8 mouse cellular contexts compared by ENCODE assay signal in the genomic region with DNA sequence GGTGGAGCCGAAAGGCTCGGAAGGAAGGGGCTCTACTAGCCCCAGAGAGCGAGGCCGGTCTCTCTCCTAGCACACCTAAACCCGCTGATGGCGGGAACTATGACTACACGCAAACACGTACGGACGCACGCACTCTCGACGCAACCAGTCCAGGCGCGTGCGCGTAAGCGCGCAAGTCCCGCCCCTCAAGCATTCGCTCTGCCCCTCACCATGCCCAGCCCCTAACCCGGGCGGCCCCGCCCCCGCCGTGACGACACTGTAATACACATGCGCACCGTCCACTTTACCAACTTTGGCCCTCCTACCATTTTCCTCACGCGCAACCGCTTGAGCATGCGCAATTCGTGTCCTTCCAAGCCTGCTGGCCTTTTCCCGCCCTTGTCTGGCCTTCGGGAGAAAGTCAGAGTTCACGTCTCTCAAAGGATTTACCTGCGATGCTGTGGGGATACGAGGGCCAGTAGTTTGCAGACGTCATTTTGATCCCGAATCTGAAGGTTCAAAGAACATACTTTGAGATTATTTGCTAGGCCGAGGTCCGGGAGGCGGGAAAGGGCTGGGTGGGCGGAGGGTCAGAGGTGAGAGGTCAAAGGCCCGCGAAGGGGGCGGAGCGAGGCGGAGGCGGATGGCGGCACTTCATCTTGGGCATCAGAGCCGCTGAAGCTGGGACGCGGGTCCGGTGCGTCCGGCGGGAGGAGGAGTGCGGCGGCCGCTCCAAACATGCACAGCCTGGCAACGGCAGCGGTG. TPM values are rescaled to one million over a fixed set of nuclear protein-coding genes. Genes with fewer than 3 reads are reported as not detected.
DNase-seq lines count a peak whose midpoint lies in the region; ATAC-seq and TF ChIP-seq lines count a peak whose summit lies in the region.

A gene (plus strand): TSS at position 338 of the 744 bp plus-strand sequence.

- under 1% methylated on average over 51 of the region's 64 CpGs for WGBS in embryonic facial prominence, embryonic 14.5 days
- WGBS in heart, adult 2 months, result under 1% methylated on average over 63 of the region's 64 CpGs
- WGBS in limb, embryonic 13.5 days, result under 1% methylated on average over 64 of the region's 64 CpGs
- WGBS in midbrain, embryonic 16.5 days, result under 1% methylated on average over 61 of the region's 64 CpGs

- peaks cover 10% of the 10 kb centered on the region; the same call in 1 of the 2 replicates for H3K36me3 ChIP-seq in embryonic facial prominence, embryonic 14.5 days (ENCODE audit: control insufficient read depth, insufficient read depth, low read length)
- H3K36me3 ChIP-seq in heart, adult 2 months (ENCODE audit: control insufficient read depth, insufficient read depth, low read length), result peaks cover 12% of the 10 kb centered on the region; the same call in 1 of the 2 replicates
- H3K36me3 ChIP-seq in limb, embryonic 13.5 days, result no peaks in the 10 kb centered on the region
- no peaks in the 10 kb centered on the region for H3K36me3 ChIP-seq in midbrain, embryonic 16.5 days (ENCODE audit: control insufficient read depth, insufficient read depth, low read length)

- peak; percentile 99 for ATAC-seq in embryonic facial prominence, embryonic 14.5 days (ENCODE audit: low read depth)
- ATAC-seq in limb, embryonic 13.5 days (ENCODE audit: low FRiP score, low read depth), result peak; percentile 100
- peak; percentile 99 for ATAC-seq in midbrain, embryonic 16.5 days

- TF ChIP-seq CTCF in heart, adult 2 months (IDR thresholded peaks at IDR 0.05), result no peak

- no peaks in the 10 kb centered on the region; the same call in 1 of the 2 replicates for H3K79me2 ChIP-seq in heart, adult 2 months (replicated peaks; ENCODE audit: control insufficient read depth, insufficient read depth, low read length)

- peaks cover 19% of the 10 kb centered on the region for H3K4me1 ChIP-seq in embryonic facial prominence, embryonic 14.5 days (ENCODE audit: control insufficient read depth, insufficient read depth, low read length)
- H3K4me1 ChIP-seq in heart, adult 2 months (ENCODE audit: control insufficient read depth, insufficient read depth, low read length), result peaks cover 1% of the 10 kb centered on the region
- H3K4me1 ChIP-seq in limb, embryonic 13.5 days, result peaks cover 33% of the 10 kb centered on the region
- peaks cover 36% of the 10 kb centered on the region for H3K4me1 ChIP-seq in midbrain, embryonic 16.5 days (ENCODE audit: control insufficient read depth, insufficient read depth, low read length)

- TF ChIP-seq POLR2A in heart, adult 2 months (IDR thresholded peaks at IDR 0.05; ENCODE audit: insufficient read depth, low read depth, low read length), result peak; percentile 84

- peak within 1 kb of the TSS; percentile 91 for H3K27ac ChIP-seq in embryonic facial prominence, embryonic 14.5 days (replicated peaks; ENCODE audit: low read depth, low read length)
- peak within 1 kb of the TSS; percentile 93 for H3K27ac ChIP-seq in heart, adult 2 months
- H3K27ac ChIP-seq in limb, embryonic 13.5 days, result peak within 1 kb of the TSS; percentile 92
- H3K27ac ChIP-seq in midbrain, embryonic 16.5 days (ENCODE audit: low read length), result peak within 1 kb of the TSS; percentile 76

- DNase-seq in 3T3-L1 (ENCODE audit: low read depth, low spot score), result peak; percentile 98
- DNase-seq in adrenal gland, postnatal 4 days (ENCODE audit: low spot score in 2 of 2), result peak; percentile 100
- peak; percentile 99 for DNase-seq in embryonic facial prominence, embryonic 14.5 days (ENCODE audit: low spot score)
- peak; percentile 100 for DNase-seq in heart, adult 2 months
- peak; percentile 100 for DNase-seq in kidney, adult 8-10 months
- DNase-seq in spleen, postnatal 10 days (ENCODE audit: low spot score in 2 of 2), result peak; percentile 100

- TF ChIP-seq EP300 in heart, adult 2 months (IDR thresholded peaks at IDR 0.05; ENCODE audit: insufficient read depth, low read depth, low read length), result peak; percentile 18; the same call in 1 of the 2 replicates

- peak within 1 kb of the TSS; percentile 96 for H3K9ac ChIP-seq in embryonic facial prominence, embryonic 14.5 days (ENCODE audit: low read depth, low read length)
- H3K9ac ChIP-seq in heart, adult 2 months (ENCODE audit: low read depth, low read length), result peak within 1 kb of the TSS; percentile 88
- peak within 1 kb of the TSS; percentile 96 for H3K9ac ChIP-seq in limb, embryonic 13.5 days
- H3K9ac ChIP-seq in midbrain, embryonic 16.5 days (ENCODE audit: low read depth, low read length), result peak within 1 kb of the TSS; percentile 85

- H3K4me2 ChIP-seq in embryonic facial prominence, embryonic 14.5 days (ENCODE audit: low read depth, low read length), result peak within 1 kb of the TSS; percentile 78
- H3K4me2 ChIP-seq in limb, embryonic 13.5 days (replicated peaks), result peak within 1 kb of the TSS; percentile 84
- peak within 1 kb of the TSS; percentile 92 for H3K4me2 ChIP-seq in midbrain, embryonic 16.5 days (ENCODE audit: low read length)

- H3K9me3 ChIP-seq in embryonic facial prominence, embryonic 14.5 days (ENCODE audit: control insufficient read depth, low read length), result no peaks in the 10 kb centered on the region
- H3K9me3 ChIP-seq in limb, embryonic 13.5 days, result no peaks in the 10 kb centered on the region
- H3K9me3 ChIP-seq in midbrain, embryonic 16.5 days (replicated peaks; ENCODE audit: control insufficient read depth, low read length, poor library complexity, severe bottlenecking), result no peaks in the 10 kb centered on the region

- no peaks in the 10 kb centered on the region for H3K27me3 ChIP-seq in embryonic facial prominence, embryonic 14.5 days (replicated peaks; ENCODE audit: control insufficient read depth, insufficient read depth, low read length)
- no peaks in the 10 kb centered on the region for H3K27me3 ChIP-seq in heart, adult 2 months (ENCODE audit: control insufficient read depth, insufficient read depth, low read length)
- H3K27me3 ChIP-seq in limb, embryonic 13.5 days, result no peaks in the 10 kb centered on the region
- H3K27me3 ChIP-seq in midbrain, embryonic 16.5 days (ENCODE audit: control insufficient read depth, insufficient read depth, low read depth, low read length), result no peaks in the 10 kb centered on the region

- peak within 1 kb of the TSS; percentile 94 for H3K4me3 ChIP-seq in embryonic facial prominence, embryonic 14.5 days (ENCODE audit: low read depth, low read length)
- H3K4me3 ChIP-seq in heart, adult 2 months, result peak within 1 kb of the TSS; percentile 91
- peak within 1 kb of the TSS; percentile 87 for H3K4me3 ChIP-seq in limb, embryonic 13.5 days
- H3K4me3 ChIP-seq in midbrain, embryonic 16.5 days (ENCODE audit: low read depth, low read length), result peak within 1 kb of the TSS; percentile 69

- intact Hi-C loops in heart, adult 2 months (cut with DNase I), result loop anchor here (5.0 to 10.0 kb wide), 3 partner anchors 81 to 219 kb away; a partner anchor contains a TSS

RNA-seq across cellular contexts. Expression of the gene that starts here (rescaled TPM):
- total RNA-seq in adrenal gland, postnatal 4 days (2021), result 10 to 100 TPM; 43.9 to 44.4 TPM
- 56.4 and 62.5 TPM in 2 replicates for polyA plus RNA-seq in embryonic facial prominence, embryonic 14.5 days (2014; fragmentation: Nextera tagmentation; extraction: Ambion mirVana)
- 10 to 100 TPM; 11.8 to 12.6 TPM for total RNA-seq in heart, adult 2 months (2021)
- 10.0 and 18.3 TPM in 2 replicates for polyA plus RNA-seq in heart, adult 2 months (2012; rRNA removed)
- polyA plus RNA-seq in limb, embryonic 13.5 days (2015; fragmentation: Nextera tagmentation; extraction: Ambion mirVana), result 69.4 and 70.5 TPM in 2 replicates
- polyA plus RNA-seq in midbrain, embryonic 16.5 days (2015; fragmentation: Nextera tagmentation; extraction: Ambion mirVana), result 47.7 and 48.9 TPM in 2 replicates

Comparison
In these comparisons a context has a peak if more than half of its experiments do, and no peak if none do; other contexts are left out.
1. Peak in every context shown above with its lines: DNase-seq, ATAC-seq, H3K4me3 ChIP-seq and H3K27ac ChIP-seq.